Mouse (Mus musculus): ENCODE measurements around the gene Ccdc28a. TPM values are rescaled to one million over a fixed set of nuclear protein-coding genes. Genes with fewer than 3 reads are reported as not detected.

Gene Ccdc28a
- total RNA-seq, 2 experiments from 2014 or later = 14.7 to 15.2 TPM

- intact Hi-C loops (cut with DNase I) = loop anchor here (5.0 kb wide), 1 partner anchor 326 kb away; no protein-coding TSS in a partner anchor
- DNase-seq (ENCODE audit: low spot score in 2 of 2) = no peak
Measured at GRCm38 (mm10) chr10:18198286-18199015, 36.3 kb downstream of the Ccdc28a start.

DNA sequence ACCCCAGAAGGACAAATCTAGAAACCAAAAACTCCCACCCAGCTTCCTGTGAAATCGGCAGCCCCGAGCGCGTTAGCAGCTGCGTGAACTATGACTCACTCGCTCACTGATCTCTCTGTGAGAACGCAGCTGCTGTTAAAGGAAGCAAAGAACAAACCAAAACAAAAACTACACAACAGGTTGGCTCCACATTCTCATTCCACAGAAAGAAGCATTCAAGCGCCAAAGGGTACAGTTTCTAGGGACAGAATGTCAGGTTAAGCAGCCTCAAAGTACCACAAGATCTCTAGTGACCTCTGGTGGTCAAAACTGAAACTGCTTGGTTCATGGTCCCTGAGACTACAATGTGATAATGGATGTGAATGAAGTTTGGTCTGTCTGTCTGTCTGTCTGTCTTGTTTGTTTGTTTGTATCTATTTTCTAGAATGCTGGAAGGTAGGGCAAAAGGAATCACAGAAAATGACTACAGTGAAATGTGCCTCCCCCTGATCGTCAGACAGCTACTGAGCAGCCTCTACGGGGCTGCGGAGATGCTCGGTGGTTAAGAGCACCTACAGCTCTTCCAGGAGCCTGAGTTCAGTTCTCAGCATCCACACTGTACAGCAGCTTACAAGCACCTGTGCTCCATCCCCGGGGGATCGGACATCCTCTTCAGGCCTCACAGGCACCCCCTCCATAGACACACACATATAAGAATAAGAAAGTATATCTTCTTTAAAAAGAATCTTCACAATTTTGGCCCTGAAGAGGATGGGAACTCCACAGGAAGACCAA is 37.4 kb downstream of the Ccdc28a start:
- intact Hi-C loops (cut with DNase I) = loop anchor here (1.0 to 5.0 kb wide), 3 partner anchors 143 to 464 kb away; partner anchors contain the start of gene Reps1
- DNase-seq (ENCODE audit: low spot score in 2 of 2) = peak; percentile 87 to 90

DNA sequence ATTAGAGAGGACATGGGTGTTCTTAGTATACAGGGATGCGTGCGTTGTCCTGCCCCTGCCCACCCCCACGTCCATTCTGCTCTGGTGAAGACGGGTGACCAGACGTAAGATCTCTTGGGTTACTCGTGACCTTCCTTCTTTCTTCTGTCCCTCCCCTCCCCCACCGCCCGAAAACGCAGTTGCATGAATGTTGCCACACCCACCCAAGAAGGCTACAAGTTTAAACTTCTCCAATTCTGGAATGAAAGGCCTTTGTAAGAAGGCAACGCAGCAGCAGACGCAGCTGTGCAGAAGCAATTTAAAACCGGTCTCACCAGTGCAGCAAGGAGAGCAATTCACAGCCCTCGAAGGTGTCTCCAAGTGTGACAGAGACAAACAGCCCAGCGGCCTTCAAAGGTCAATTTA is 40.1 kb downstream of the Ccdc28a start:
- intact Hi-C loops (cut with DNase I) = loop anchor here (5.0 kb wide), 1 partner anchor 322 kb away; no protein-coding TSS in a partner anchor

DNA sequence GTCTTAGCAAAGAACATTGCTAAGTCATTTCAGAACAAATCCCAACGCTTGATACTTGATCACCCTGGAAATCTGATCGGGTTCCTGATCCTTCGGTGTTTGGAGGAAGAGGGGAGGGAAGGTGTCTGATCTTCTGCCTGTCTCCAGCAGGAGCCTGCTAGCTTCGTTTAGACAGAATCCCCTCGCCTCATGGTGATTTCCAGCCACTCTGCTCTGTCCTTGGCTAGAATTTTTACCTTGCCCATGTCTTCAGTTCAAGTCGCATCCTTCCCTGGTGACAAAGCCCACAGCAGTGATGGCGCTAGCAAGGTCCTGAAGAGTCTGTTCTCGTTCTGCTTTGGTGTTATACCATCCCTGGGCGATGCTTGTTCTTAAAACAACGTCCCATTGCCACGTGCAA is 40.6 kb downstream of the Ccdc28a start:
- intact Hi-C loops (cut with DNase I) = no loop called here
- DNase-seq (ENCODE audit: low spot score in 2 of 2) = no peak

More for the DNA sequence above, 40.1 kb downstream of the Ccdc28a start:
- DNase-seq (ENCODE audit: low spot score in 2 of 2) = no peak

DNA sequence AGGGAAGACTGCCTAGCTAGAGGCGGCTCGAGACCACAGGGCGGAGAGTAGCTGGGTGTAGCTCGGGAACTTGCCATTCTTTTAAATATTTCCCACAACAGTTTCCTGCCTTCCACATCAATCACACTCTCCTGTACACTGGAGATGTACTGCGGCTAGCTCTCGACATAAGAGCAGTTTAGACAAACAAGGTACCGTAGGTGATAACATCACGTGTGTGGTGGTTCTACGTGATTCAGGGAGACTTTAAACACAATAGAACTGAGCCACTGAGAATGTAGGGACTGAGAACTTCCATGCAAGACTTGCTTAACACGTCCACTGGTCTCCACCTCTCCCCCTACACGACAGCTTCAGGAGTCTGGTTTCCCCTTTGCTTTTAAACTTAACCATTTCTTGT is 41.6 kb downstream of the Ccdc28a start:
- DNase-seq (ENCODE audit: low spot score in 2 of 2) = no peak
- intact Hi-C loops (cut with DNase I) = no loop called here

GRCm38 (mm10) chr10:18191706-18192105 is 43.1 kb downstream of the Ccdc28a start:
- DNase-seq (ENCODE audit: low spot score in 2 of 2) = no peak
- intact Hi-C loops (cut with DNase I) = no loop called here

DNA sequence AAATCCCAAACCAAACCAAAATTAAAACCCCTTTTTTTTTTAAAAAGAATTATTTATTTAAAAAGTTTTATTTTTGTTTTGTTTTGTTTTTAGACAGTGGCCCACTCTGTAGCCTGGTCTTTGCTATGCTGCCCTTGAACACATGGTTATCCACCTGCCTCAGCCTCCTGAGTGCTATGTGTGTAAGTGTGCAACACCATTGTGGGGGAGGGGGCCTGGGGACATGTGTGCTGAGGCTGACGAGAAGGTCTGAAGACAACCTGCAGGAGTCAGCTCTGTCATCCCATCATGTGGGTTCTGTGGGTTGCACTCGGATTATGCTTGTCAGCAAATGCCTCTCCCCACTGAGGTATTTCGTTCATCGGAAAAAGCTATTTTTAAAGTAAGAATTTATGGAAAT is 45.3 kb downstream of the Ccdc28a start:
- DNase-seq (ENCODE audit: low spot score in 2 of 2) = no peak

DNA sequence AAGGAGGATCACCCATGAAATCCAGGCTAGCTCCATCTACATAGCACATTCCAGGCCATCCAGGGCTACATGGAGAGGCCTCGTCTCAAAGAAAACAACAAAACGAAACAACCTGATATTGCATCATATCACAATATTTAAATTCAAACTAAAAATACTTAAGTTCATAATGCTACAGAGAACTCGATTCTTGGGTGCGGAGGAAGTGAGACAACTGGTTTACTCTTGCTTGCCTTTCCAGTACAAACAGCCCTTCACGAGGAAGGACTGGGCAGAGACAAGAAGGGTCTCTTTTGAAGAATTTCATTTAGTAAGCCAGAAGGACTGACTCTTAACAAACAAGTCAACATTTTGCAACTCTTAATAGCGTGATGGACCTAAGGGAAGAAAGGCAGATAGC is 46.2 kb downstream of the Ccdc28a start:
- intact Hi-C loops (cut with DNase I) = no loop called here
- DNase-seq (ENCODE audit: low spot score in 2 of 2) = no peak

More for the DNA sequence above, 45.3 kb downstream of the Ccdc28a start:
- intact Hi-C loops (cut with DNase I) = no loop called here

DNA sequence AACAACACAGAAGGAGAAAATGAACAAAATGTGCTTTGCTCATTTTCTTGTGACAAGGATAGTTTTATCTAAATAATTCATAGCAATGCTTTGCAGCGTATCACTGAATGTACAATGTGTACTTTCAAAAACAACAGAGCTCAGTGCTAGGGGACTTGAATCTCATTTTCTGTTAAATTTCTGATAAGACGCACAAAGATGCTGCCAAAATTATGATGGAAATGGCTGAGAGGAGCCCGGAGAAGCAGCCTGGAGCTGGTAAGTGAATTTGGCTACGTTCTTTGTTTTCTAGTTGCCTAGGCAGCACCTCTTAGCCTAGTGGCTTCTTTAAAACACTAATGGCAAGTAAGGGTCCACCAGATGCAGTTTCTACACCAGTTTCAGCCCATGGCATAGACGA is 52.6 kb downstream of the Ccdc28a start:
- intact Hi-C loops (cut with DNase I) = no loop called here

DNA sequence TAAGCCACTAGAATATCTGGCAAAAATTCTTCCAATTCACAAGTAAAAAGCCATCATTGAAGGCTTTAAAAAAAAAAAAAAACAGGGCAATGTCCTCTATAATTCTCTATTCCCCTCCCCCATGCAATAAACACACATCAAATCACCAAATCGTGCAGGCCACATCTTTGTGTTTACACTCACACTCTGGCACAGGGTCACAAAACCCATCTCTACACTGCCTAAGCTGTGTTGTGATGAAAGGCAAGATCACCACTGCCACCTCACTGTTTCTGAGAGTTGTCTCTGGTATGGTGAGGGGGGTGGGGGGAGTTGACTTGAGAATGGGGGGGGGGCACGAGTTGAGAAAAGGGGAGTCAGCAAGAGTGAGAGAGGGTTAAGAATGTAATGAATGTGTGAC is 57.5 kb downstream of the Ccdc28a start:
- intact Hi-C loops (cut with DNase I) = no loop called here
- no peak for DNase-seq (ENCODE audit: low spot score in 2 of 2)

More for the DNA sequence above, 52.6 kb downstream of the Ccdc28a start:
- no peak for DNase-seq (ENCODE audit: low spot score in 2 of 2)

DNA sequence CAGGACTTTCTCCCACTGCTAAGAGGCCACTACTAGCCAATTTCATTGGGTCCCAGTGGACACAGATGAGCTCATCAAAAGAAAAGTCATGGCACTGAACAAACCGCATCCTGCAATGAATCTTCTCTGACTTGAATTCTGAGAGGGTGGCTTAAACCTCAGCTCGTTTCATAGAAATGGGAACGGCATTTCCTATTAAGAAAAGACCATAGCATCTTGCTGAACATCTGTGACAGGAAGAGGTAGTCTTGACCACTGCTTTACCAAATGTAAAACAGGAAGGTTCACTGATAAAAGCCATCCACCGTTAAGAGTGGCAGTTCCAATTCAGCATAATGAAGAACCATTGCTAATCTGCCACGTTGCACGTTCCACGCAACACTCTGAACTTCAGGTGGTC is 58.1 kb downstream of the Ccdc28a start:
- intact Hi-C loops (cut with DNase I) = no loop called here
- DNase-seq (ENCODE audit: low spot score in 2 of 2) = no peak

DNA sequence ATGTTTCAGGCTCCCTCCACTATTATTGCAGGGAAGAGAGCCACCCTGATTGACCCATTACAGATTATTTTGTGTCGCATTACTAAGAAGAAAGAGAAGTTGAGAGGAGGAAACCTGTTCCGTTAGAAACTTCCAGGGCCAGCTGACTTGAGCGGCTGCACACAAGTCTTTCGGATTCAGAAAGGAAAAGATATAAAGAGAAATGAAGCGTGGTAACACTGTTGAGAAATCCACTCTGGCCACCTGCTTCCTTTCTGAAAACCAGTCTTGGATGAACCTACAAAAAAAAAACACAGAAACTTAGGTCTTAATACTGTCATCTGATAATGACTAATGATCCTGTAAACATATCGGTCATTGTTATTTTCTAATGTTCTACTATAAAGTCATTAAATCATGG is 59.7 kb downstream of the Ccdc28a start:
- intact Hi-C loops (cut with DNase I) = no loop called here

More for the DNA sequence above, 59.7 kb downstream of the Ccdc28a start:
- DNase-seq (ENCODE audit: low spot score in 2 of 2) = no peak

Other genes starting within 250 kb of the Ccdc28a start
- gene Abracl, start 211.7 kb downstream of the Ccdc28a start, total RNA-seq (2021) = 10 to 100 TPM; 13.9 to 17.7 TPM
- 10 to 100 TPM; 54.2 to 56.4 TPM for gene Reps1, start 179.1 kb downstream of the Ccdc28a start, total RNA-seq (2021)
- under 1 TPM; 0.36 to 0.62 TPM for gene Ect2l, start 24.1 kb downstream of the Ccdc28a start, total RNA-seq (2021)
- 10 to 100 TPM; 45.8 to 49.3 TPM for gene Nhsl1, start 84.0 kb upstream of the Ccdc28a start, total RNA-seq (2021)

Data from left cerebral cortex, postnatal 14 days (tissue).